Mouse (Mus musculus): ENCODE results near the gene Cers3. TPM values are rescaled to one million over a fixed set of nuclear protein-coding genes. Genes with fewer than 3 reads are reported as not detected.
A peak's percentile ranks its signal among the peaks of the same experiment; 100 is the strongest.

Gene Cers3
- polyA plus RNA-seq, 1 experiment from 2014 or later, result 0.26 TPM

GRCm38 (mm10) chr7:66859220-66859619 lies 115.9 kb downstream of the Cers3 start:
- no peaks in the 10 kb centered on the region for H3K36me3 ChIP-seq (ENCODE audit: control insufficient read depth, insufficient read depth, low read length)
- ATAC-seq, result no peak
- WGBS, result 65% methylated on average over 5 of the region's 5 CpGs

GRCm38 (mm10) chr7:66866944-66867718 lies 123.8 kb downstream of the Cers3 start:
- Histone ChIP-seq H3K36me3 (ENCODE audit: control insufficient read depth, insufficient read depth, low read length) (no peaks in the 10 kb centered on the region), H3K4me2 (ENCODE audit: low read length) (no peak overlapping the region), H3K4me1 (ENCODE audit: control insufficient read depth, insufficient read depth, low read length) (no peaks in the 10 kb centered on the region; the same call in 1 of the 2 replicates), H3K27ac (ENCODE audit: low read length) (no peak overlapping the region), H3K4me3 (ENCODE audit: low read depth, low read length) (no peak overlapping the region), H3K27me3 (ENCODE audit: control insufficient read depth, insufficient read depth, low read depth, low read length) (no peaks in the 10 kb centered on the region), H3K9me3 (replicated peaks; ENCODE audit: control insufficient read depth, low read length, poor library complexity, severe bottlenecking) (no peaks in the 10 kb centered on the region), H3K9ac (ENCODE audit: low read depth, low read length) (no peak overlapping the region)
- ATAC-seq, result no peak
- 77% methylated on average over 19 of the region's 19 CpGs for WGBS

More at GRCm38 (mm10) chr7:66859220-66859619, 115.9 kb downstream of the Cers3 start:
- H3K27me3 ChIP-seq (ENCODE audit: control insufficient read depth, insufficient read depth, low read depth, low read length), result no peaks in the 10 kb centered on the region
- no peak overlapping the region for H3K27ac ChIP-seq (ENCODE audit: low read length)
- no peak overlapping the region for H3K4me3 ChIP-seq (ENCODE audit: low read depth, low read length)
- no peak overlapping the region for H3K4me2 ChIP-seq (ENCODE audit: low read length)
- no peak overlapping the region for H3K9ac ChIP-seq (ENCODE audit: low read depth, low read length)
- no peaks in the 10 kb centered on the region for H3K9me3 ChIP-seq (replicated peaks; ENCODE audit: control insufficient read depth, low read length, poor library complexity, severe bottlenecking)
- no peaks in the 10 kb centered on the region for H3K4me1 ChIP-seq (ENCODE audit: control insufficient read depth, insufficient read depth, low read length)

- Histone ChIP-seq H3K4me2 (ENCODE audit: low read length) (no peak overlapping the region), H3K4me1 (ENCODE audit: control insufficient read depth, insufficient read depth, low read length) (no peaks in the 10 kb centered on the region; the same call in 1 of the 2 replicates), H3K4me3 (ENCODE audit: low read depth, low read length) (no peak overlapping the region), H3K27ac (ENCODE audit: low read length) (0 out of 2 replicates have a peak overlapping the region, but pooled peaks have one; percentile 17), H3K9me3 (replicated peaks; ENCODE audit: control insufficient read depth, low read length, poor library complexity, severe bottlenecking) (no peaks in the 10 kb centered on the region), H3K27me3 (ENCODE audit: control insufficient read depth, insufficient read depth, low read depth, low read length) (no peaks in the 10 kb centered on the region), H3K36me3 (ENCODE audit: control insufficient read depth, insufficient read depth, low read length) (no peaks in the 10 kb centered on the region), H3K9ac (ENCODE audit: low read depth, low read length) (no peak overlapping the region)
- 0 out of 2 replicates have a peak, but pooled peaks have one; percentile 57 for ATAC-seq
- WGBS, result 44% methylated on average over 13 of the region's 13 CpGs
These were observed 124.6 kb downstream of the Cers3 start for GRCm38 (mm10) chr7:66867719-66868501.

GRCm38 (mm10) chr7:66871520-66871919 lies 128.2 kb downstream of the Cers3 start:
- no peak overlapping the region for H3K27ac ChIP-seq (ENCODE audit: low read length)
- 70% methylated on average over 7 of the region's 7 CpGs for WGBS
- no peaks in the 10 kb centered on the region for H3K27me3 ChIP-seq (ENCODE audit: control insufficient read depth, insufficient read depth, low read depth, low read length)
- H3K9me3 ChIP-seq (replicated peaks; ENCODE audit: control insufficient read depth, low read length, poor library complexity, severe bottlenecking), result peaks cover 3% of the 10 kb centered on the region; the same call in 1 of the 2 replicates
- H3K4me2 ChIP-seq (ENCODE audit: low read length), result no peak overlapping the region
- ATAC-seq, result no peak
- no peaks in the 10 kb centered on the region for H3K36me3 ChIP-seq (ENCODE audit: control insufficient read depth, insufficient read depth, low read length)
- H3K4me3 ChIP-seq (ENCODE audit: low read depth, low read length), result no peak overlapping the region
- H3K9ac ChIP-seq (ENCODE audit: low read depth, low read length), result no peak overlapping the region
- no peaks in the 10 kb centered on the region; the same call in 1 of the 2 replicates for H3K4me1 ChIP-seq (ENCODE audit: control insufficient read depth, insufficient read depth, low read length)

GRCm38 (mm10) chr7:66871940-66872511 lies 128.7 kb downstream of the Cers3 start:
- WGBS, result 69% methylated on average over 14 of the region's 14 CpGs

GRCm38 (mm10) chr7:66873235-66873634 lies 129.9 kb downstream of the Cers3 start:
- H3K9ac ChIP-seq (ENCODE audit: low read depth, low read length), result no peak overlapping the region
- H3K27ac ChIP-seq (ENCODE audit: low read length), result no peak overlapping the region
- H3K27me3 ChIP-seq (ENCODE audit: control insufficient read depth, insufficient read depth, low read depth, low read length), result no peaks in the 10 kb centered on the region
- 91% methylated on average over 2 of the region's 2 CpGs for WGBS
- H3K4me3 ChIP-seq (ENCODE audit: low read depth, low read length), result no peak overlapping the region
- H3K9me3 ChIP-seq (replicated peaks; ENCODE audit: control insufficient read depth, low read length, poor library complexity, severe bottlenecking), result peaks cover 3% of the 10 kb centered on the region; the same call in 1 of the 2 replicates
- H3K36me3 ChIP-seq (ENCODE audit: control insufficient read depth, insufficient read depth, low read length), result no peaks in the 10 kb centered on the region
- H3K4me1 ChIP-seq (ENCODE audit: control insufficient read depth, insufficient read depth, low read length), result no peaks in the 10 kb centered on the region
- no peak for ATAC-seq
- H3K4me2 ChIP-seq (ENCODE audit: low read length), result no peak overlapping the region

More at GRCm38 (mm10) chr7:66871940-66872511, 128.7 kb downstream of the Cers3 start:
- H3K27ac ChIP-seq (ENCODE audit: low read length), result no peak overlapping the region
- no peak overlapping the region for H3K9ac ChIP-seq (ENCODE audit: low read depth, low read length)
- no peaks in the 10 kb centered on the region; the same call in 1 of the 2 replicates for H3K4me1 ChIP-seq (ENCODE audit: control insufficient read depth, insufficient read depth, low read length)
- H3K27me3 ChIP-seq (ENCODE audit: control insufficient read depth, insufficient read depth, low read depth, low read length), result no peaks in the 10 kb centered on the region
- H3K9me3 ChIP-seq (replicated peaks; ENCODE audit: control insufficient read depth, low read length, poor library complexity, severe bottlenecking), result peaks cover 3% of the 10 kb centered on the region; the same call in 1 of the 2 replicates
- no peak for ATAC-seq
- H3K36me3 ChIP-seq (ENCODE audit: control insufficient read depth, insufficient read depth, low read length), result no peaks in the 10 kb centered on the region
- no peak overlapping the region for H3K4me3 ChIP-seq (ENCODE audit: low read depth, low read length)
- H3K4me2 ChIP-seq (ENCODE audit: low read length), result no peak overlapping the region

Other genes with a start within 250 kb of the Cers3 start
- gene Asb7, start 53.9 kb upstream of the Cers3 start, polyA plus RNA-seq (2015; fragmentation: Nextera tagmentation; extraction: Ambion mirVana), result 15.9 and 19.0 TPM in 2 replicates
- 20.6 and 21.8 TPM in 2 replicates for gene Lins1, start 53.6 kb upstream of the Cers3 start, polyA plus RNA-seq (2015; fragmentation: Nextera tagmentation; extraction: Ambion mirVana)
- gene Adamts17, start 96.2 kb downstream of the Cers3 start, polyA plus RNA-seq (2015; fragmentation: Nextera tagmentation; extraction: Ambion mirVana), result 2.6 and 3.4 TPM in 2 replicates

Data from midbrain, embryonic 16.5 days (tissue).